Mouse (Mus musculus) midbrain, postnatal 0 days (tissue): Measurements from ENCODE around the gene Gm2888. TPM values are rescaled to one million over a fixed set of nuclear protein-coding genes. Genes with fewer than 3 reads are reported as not detected.
"Not testable (repeated sequence)": the region's sequence is repeated elsewhere in the genome, so short reads cannot be mapped to it uniquely, and the experiment has no call there.

Source experiments
- ATAC-seq: fragments of 200-750 bp; cut with Nextera tagmentation; 2 replicates; pipeline ENCODE4 v1.8.0; 2017; ENCODE audit warnings: moderate number of reproducible peaks, mild to moderate bottlenecking, moderate TSS enrichment, moderate library complexity; ENCODE audit not compliant: low FRiP score
- DNase-seq: peaks from one replicate; pipeline ENCODE4 v3.0.0-alpha.2; 2015; ENCODE audit warnings: low spot score
- H3K27ac ChIP-seq: fragments of 300-500 bp; sonication (generic); 2 replicates; pipeline ENCODE4 v1.5.1; 2014; ENCODE audit warnings: low read depth, mild to moderate bottlenecking, low read length, mixed read lengths
- H3K27me3 ChIP-seq: fragments of 300-500 bp; sonication (generic); 2 replicates; pipeline ENCODE4 v1.6.1; 2014; ENCODE audit warnings: low read length, control low read depth, mixed read lengths; ENCODE audit not compliant: insufficient read depth
- H3K36me3 ChIP-seq: fragments of 300-500 bp; sonication (generic); 2 replicates; pipeline ENCODE4 v1.6.1; 2014; ENCODE audit warnings: low read length, control low read depth, mixed read lengths; ENCODE audit not compliant: insufficient read depth
- H3K4me1 ChIP-seq: fragments of 300-500 bp; sonication (generic); 2 replicates; pipeline ENCODE4 v1.6.1; 2014; ENCODE audit warnings: mild to moderate bottlenecking, control low read depth, antibody characterized with exemption, low read length, mixed read lengths; ENCODE audit not compliant: insufficient read depth
- H3K4me2 ChIP-seq: fragments of 300-500 bp; sonication (generic); 2 replicates; pipeline ENCODE4 v1.6.1; 2014; ENCODE audit warnings: low read depth, mild to moderate bottlenecking, low read length, mixed read lengths; ENCODE audit not compliant: poor library complexity, severe bottlenecking
- H3K4me3 ChIP-seq: fragments of 300-500 bp; sonication (generic); 2 replicates; pipeline ENCODE4 v1.5.1; 2014; ENCODE audit warnings: low read depth, mild to moderate bottlenecking, low read length, moderate library complexity
- H3K9ac ChIP-seq: fragments of 300-500 bp; sonication (generic); replicated peaks from 2 replicates; pipeline ENCODE4 v1.6.1; 2014; ENCODE audit warnings: mild to moderate bottlenecking, low read length, moderate library complexity, mixed read lengths; ENCODE audit not compliant: poor library complexity, severe bottlenecking
- H3K9me3 ChIP-seq: fragments of 300-500 bp; sonication (generic); 2 replicates; pipeline ENCODE4 v1.6.1; 2016; ENCODE audit warnings: low read length, control low read depth
- CTCF ChIP-seq: IDR thresholded peaks from 2 replicates; pipeline ENCODE4 v1.5.1; 2016; ENCODE audit warnings: antibody characterized with exemption, mild to moderate bottlenecking
- WGBS: fragments of 180-500 bp; shearing (Covaris S2); extraction: QIAGEN DNeasy Blood & Tissue Kit; methylation state at CpG from one replicate; pipeline ENCODE4 v1.1.7; 2014; 5-methylcytosine and 5-hydroxymethylcytosine counted together
- polyA plus RNA-seq: library from polyadenylated mRNA; unstranded; fragments of >200 nt; fragmentation: Nextera tagmentation; extraction: Ambion mirVana; gene quantifications from 2 replicates; pipeline ENCODE4 v1.2.1, GENCODE M21; 2015
- total RNA-seq: library from RNA; depleted of rRNA; stranded (reverse); fragments of >200 nt; gene quantifications from 2 replicates; pipeline ENCODE4 v1.2.3, GENCODE M21; 2014; rRNA removed

Gene Gm2888
- total RNA-seq (not detected in 2 replicates), polyA plus RNA-seq (0.09 TPM in 1 of 2 replicates, not detected in the other)

DNA sequence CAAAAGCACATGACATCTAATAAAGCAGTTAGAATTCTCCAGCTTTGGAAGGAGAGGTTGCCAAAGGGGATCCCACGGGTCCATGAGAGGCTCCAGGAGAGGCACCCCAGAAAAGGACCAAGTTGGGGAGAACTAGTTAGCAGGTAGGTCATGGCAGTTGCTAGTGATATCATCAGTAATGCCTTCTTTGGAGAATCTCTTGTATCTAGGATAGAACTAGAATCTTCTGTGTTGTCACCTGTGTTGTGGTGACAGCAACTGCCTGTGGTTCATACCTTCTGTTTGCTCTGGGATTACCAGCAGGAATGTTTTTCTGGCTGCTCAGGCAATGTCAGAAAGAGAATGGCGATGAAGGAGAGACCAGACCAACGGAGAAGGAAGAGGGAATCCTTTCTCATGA lies at the start of gene Gm2888:
Gene Gm2888 (plus strand): TSS at position 301 of the 400 bp plus-strand sequence.
- WGBS: 81% methylated on average over 2 of the region's 3 CpGs
- not testable (repeated sequence) for H3K36me3 ChIP-seq, H3K4me3 ChIP-seq, H3K4me2 ChIP-seq, H3K9ac ChIP-seq, ATAC-seq, H3K27me3 ChIP-seq, H3K9me3 ChIP-seq, DNase-seq, H3K4me1 ChIP-seq, H3K27ac ChIP-seq

GRCm38 (mm10) chr14:3048727-3049512 lies 19.1 kb downstream of the Gm2888 start, which contains the start of gene Gm2897:
TSS of gene Gm2897 (plus strand) at chr14:3049285.
- peak within 1 kb of the TSS; percentile 45 for H3K4me3 ChIP-seq
- not testable (repeated sequence) for H3K36me3 ChIP-seq, H3K4me1 ChIP-seq, H3K27me3 ChIP-seq, H3K9me3 ChIP-seq, H3K27ac ChIP-seq
- ATAC-seq (0 out of 2 replicates have a peak, but pooled peaks have one; percentile 63), DNase-seq (peak; percentile 54)
- H3K4me2 ChIP-seq: peak within 1 kb of the TSS; percentile 51; the same call in 1 of the 2 replicates
- H3K9ac ChIP-seq: peak within 1 kb of the TSS; percentile 57; the same call in 1 of the 2 replicates
- WGBS: 2% methylated on average over 20 of the region's 40 CpGs
- peak; percentile 37 for TF ChIP-seq CTCF

DNA sequence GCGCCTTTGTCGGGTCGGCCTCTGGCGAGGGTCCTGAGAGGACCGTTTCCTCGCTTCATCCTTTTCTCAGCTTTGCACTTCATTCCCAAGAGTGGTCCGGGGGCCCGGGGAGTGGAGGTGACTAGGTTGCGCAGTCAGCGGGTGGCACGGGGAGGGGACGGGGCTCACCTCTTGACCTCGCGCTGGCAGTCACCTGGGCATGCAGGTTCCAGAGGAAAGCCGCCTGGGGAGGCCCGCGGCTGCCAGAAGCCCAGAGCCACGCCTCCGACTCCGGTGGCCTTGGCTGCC lies 19.7 kb downstream of the Gm2888 start:
- H3K9me3 ChIP-seq, DNase-seq, H3K36me3 ChIP-seq, H3K27ac ChIP-seq, H3K4me1 ChIP-seq, H3K27me3 ChIP-seq, ATAC-seq: not testable (repeated sequence)
- Histone ChIP-seq H3K4me3 (peak overlapping the region; percentile 45), H3K4me2 (peak overlapping the region; percentile 51; the same call in 1 of the 2 replicates), H3K9ac (peak overlapping the region; percentile 57; the same call in 1 of the 2 replicates)
- WGBS: 1% methylated on average over 10 of the region's 20 CpGs

- not testable (repeated sequence) for H3K36me3 ChIP-seq, ATAC-seq, H3K9me3 ChIP-seq, H3K4me3 ChIP-seq, H3K27me3 ChIP-seq, H3K27ac ChIP-seq, DNase-seq, H3K4me1 ChIP-seq, H3K9ac ChIP-seq, H3K4me2 ChIP-seq
- TF ChIP-seq CTCF: peak; percentile 36
- WGBS: 2% methylated on average over 5 of the region's 8 CpGs
Measured at GRCm38 (mm10) chr14:3050087-3050486, 20.3 kb downstream of the Gm2888 start.

Other genes with a start within 250 kb of the Gm2888 start
- 9.0 and 10.8 TPM in 2 replicates for gene Gm2897, start 19.3 kb downstream of the Gm2888 start, total RNA-seq
- 15.1 and 15.4 TPM in 2 replicates for gene Gm2897, start 19.3 kb downstream of the Gm2888 start, polyA plus RNA-seq
- not detected in 2 replicates for gene Gm10340, start 104.0 kb downstream of the Gm2888 start, total RNA-seq
- gene Gm10340, start 104.0 kb downstream of the Gm2888 start, polyA plus RNA-seq: not detected in 2 replicates
- gene Gm5795, start 158.3 kb downstream of the Gm2888 start, total RNA-seq: 0.19 TPM in 1 of 2 replicates, not detected in the other
- gene Gm5795, start 158.3 kb downstream of the Gm2888 start, polyA plus RNA-seq: 0.16 and 0.40 TPM in 2 replicates
- gene D830030K20Rik, start 178.5 kb downstream of the Gm2888 start, total RNA-seq: 16.2 and 17.5 TPM in 2 replicates
- 35.9 and 39.0 TPM in 2 replicates for gene D830030K20Rik, start 178.5 kb downstream of the Gm2888 start, polyA plus RNA-seq